Mouse (Mus musculus): ENCODE results near the gene Yrdc. TPM values are rescaled to one million over a fixed set of nuclear protein-coding genes. Genes with fewer than 3 reads are reported as not detected.

Yrdc gene
- polyA plus RNA-seq, 1 experiment from 2014 or later: 37.6 TPM

DNA sequence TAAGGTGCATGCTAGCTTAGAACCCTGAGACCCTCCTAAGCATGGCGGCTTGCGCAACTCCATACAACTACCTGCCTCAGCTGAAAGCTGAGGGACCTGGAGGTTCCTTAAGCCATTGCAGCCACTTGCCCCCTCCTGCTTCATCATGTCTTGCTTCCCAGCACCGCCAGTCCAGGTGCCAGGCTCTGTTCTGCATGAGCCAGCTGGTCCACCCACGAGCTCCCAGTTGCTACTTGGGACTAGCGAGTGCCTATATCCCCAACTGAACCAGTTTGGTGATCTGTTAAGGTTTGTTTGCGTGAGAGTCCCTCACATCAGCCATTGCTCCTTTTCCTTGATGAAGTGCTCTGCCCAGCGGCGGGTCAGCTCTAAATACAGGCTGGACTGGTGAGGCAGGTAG, 5.8 kb downstream of the Yrdc start:
- H3K27ac ChIP-seq (replicated peaks): no peak overlapping the region
- no peak overlapping the region for H3K9ac ChIP-seq
- H3K4me3 ChIP-seq (replicated peaks): no peak overlapping the region
- ATAC-seq (ENCODE audit: insufficient number of reproducible peaks, low FRiP score, low TSS enrichment, low read depth): no peak
- WGBS: 95% methylated on average over 8 of the region's 8 CpGs
- no peaks in the 10 kb centered on the region for H3K9me3 ChIP-seq (replicated peaks)
- no peak overlapping the region for H3K4me2 ChIP-seq (replicated peaks)
- peaks cover 20% of the 10 kb centered on the region for H3K4me1 ChIP-seq
- peaks cover 8% of the 10 kb centered on the region for H3K27me3 ChIP-seq
- peaks cover 43% of the 10 kb centered on the region for H3K36me3 ChIP-seq

DNA sequence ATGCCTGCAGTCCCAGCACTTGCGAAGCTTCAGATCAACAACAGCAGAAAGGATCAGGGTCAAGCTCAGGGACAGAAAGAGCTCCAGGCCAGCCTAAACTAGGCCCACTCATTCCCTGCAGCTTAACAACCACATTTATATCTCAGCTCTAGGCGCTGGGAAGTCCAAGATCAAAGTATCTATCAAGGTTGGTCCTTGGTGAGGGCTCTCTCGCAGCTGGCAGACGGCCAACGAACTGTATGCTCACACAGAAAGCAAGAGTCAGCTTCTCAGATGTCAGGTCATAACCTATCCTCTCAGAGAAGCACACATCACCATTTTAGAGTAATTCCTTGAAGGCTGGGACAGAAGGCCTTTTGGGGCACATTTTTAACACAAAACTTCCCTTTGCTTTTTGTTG, 7.9 kb downstream of the Yrdc start:
- 55% methylated on average over 5 of the region's 5 CpGs for WGBS
- H3K36me3 ChIP-seq: peaks cover 37% of the 10 kb centered on the region

GRCm38 (mm10) chr4:124860446-124860845, 10.0 kb downstream of the Yrdc start:
- Histone ChIP-seq H3K36me3 (peaks cover 18% of the 10 kb centered on the region), H3K27me3 (peaks cover 28% of the 10 kb centered on the region), H3K9me3 (replicated peaks) (no peaks in the 10 kb centered on the region), H3K9ac (no peak overlapping the region), H3K27ac (replicated peaks) (no peak overlapping the region), H3K4me1 (peaks cover 18% of the 10 kb centered on the region), H3K4me3 (replicated peaks) (no peak overlapping the region), H3K4me2 (replicated peaks) (no peak overlapping the region)
- ATAC-seq (ENCODE audit: insufficient number of reproducible peaks, low FRiP score, low TSS enrichment, low read depth): no peak
- WGBS: 8% methylated on average over 7 of the region's 7 CpGs

More for the DNA sequence above, 7.9 kb downstream of the Yrdc start:
- Histone ChIP-seq H3K4me3 (replicated peaks) (no peak overlapping the region), H3K4me2 (replicated peaks) (no peak overlapping the region), H3K9ac (no peak overlapping the region), H3K27me3 (peaks cover 24% of the 10 kb centered on the region), H3K9me3 (replicated peaks) (no peaks in the 10 kb centered on the region), H3K4me1 (peaks cover 18% of the 10 kb centered on the region), H3K27ac (replicated peaks) (no peak overlapping the region)
- ATAC-seq (ENCODE audit: insufficient number of reproducible peaks, low FRiP score, low TSS enrichment, low read depth): no peak

DNA sequence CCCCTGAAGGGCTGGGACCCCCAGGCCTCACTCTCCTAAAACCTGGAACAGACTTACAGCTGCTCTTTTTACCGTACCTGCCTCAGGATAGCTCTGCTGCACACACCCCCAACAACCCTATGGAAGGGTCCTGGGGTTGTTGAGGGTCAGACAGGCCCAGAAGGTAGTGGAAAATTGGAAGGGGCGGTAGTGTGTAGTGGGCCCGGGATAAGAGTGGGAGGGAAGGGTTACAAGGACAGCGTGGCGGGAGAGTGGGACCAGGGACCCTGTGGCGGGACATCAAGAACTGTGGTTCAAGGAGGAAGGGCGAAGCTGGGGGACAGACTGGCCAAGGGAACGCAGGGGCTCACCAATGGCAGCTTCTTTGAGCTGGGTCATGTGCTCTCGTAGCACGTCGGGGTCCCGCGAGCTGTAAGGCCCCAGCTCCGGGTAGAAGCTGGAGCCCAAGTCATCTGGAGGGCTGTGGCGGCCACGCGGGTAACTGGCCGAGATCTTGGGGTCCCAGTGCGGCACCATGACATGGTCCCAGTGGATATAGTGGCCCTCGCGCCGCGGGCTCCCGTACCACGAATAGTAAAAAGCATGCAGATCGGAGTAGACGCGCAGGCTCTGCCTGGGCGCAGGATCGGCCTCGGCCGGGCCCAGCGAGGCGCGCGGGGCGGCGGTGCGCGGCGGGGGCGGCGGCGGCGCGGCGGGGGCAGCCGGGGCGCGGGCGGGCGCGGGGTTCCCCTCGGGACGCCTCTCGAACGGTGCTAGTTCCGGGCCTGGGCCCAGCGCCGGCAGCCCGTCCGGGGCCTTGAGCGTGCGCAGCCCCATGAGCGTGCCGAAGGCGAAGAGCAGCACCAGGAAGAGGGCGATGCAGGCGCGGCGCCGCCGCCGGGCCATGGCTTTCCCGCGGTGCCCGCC, 11.1 kb downstream of the Yrdc start, which contains the start of gene Maneal:
Maneal (minus strand) TSS at position 889 of the 906 bp plus-strand sequence.
- peak within 1 kb of the TSS; percentile 53 for H3K4me3 ChIP-seq (replicated peaks)
- no peak for ATAC-seq (ENCODE audit: insufficient number of reproducible peaks, low FRiP score, low TSS enrichment, low read depth)
- peak within 1 kb of the TSS; percentile 83 for H3K4me2 ChIP-seq (replicated peaks)
- H3K36me3 ChIP-seq: peaks cover 8% of the 10 kb centered on the region; the same call in 1 of the 2 replicates
- no peak within 1 kb of the TSS for H3K27ac ChIP-seq (replicated peaks)
- H3K27me3 ChIP-seq: peaks cover 28% of the 10 kb centered on the region
- WGBS: 2% methylated on average over 77 of the region's 77 CpGs
- H3K9ac ChIP-seq: peak within 1 kb of the TSS; percentile 35; the same call in 1 of the 2 replicates
- H3K9me3 ChIP-seq (replicated peaks): no peaks in the 10 kb centered on the region
- H3K4me1 ChIP-seq: peaks cover 18% of the 10 kb centered on the region

DNA sequence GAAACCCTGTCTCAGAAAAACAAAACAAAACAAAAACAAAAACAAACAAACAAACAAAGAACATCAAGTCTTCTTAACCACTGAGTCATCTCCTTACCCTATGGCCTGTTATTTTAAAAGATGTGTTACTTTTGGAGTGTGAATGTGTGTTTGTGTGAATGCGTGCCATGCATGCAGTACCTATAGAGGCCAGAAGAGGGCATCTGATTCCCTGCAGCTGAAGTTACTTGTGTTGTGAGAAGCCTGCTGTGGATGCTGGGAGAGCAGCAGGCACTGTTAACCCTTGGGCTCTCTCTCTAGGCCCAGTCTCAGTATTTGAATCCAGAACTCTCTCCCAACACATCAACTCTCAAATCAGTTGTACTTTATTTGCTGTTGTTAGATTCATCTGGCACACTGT, 22.2 kb downstream of the Yrdc start:
- WGBS: 87% methylated on average over 1 of the region's 1 CpGs
- H3K4me2 ChIP-seq (replicated peaks): no peak overlapping the region
- no peak overlapping the region for H3K27ac ChIP-seq (replicated peaks)
- no peaks in the 10 kb centered on the region for H3K27me3 ChIP-seq
- H3K9me3 ChIP-seq (replicated peaks): no peaks in the 10 kb centered on the region
- H3K36me3 ChIP-seq: no peaks in the 10 kb centered on the region
- no peaks in the 10 kb centered on the region for H3K4me1 ChIP-seq
- no peak overlapping the region for H3K9ac ChIP-seq
- ATAC-seq (ENCODE audit: insufficient number of reproducible peaks, low FRiP score, low TSS enrichment, low read depth): no peak
- no peak overlapping the region for H3K4me3 ChIP-seq (replicated peaks)

- WGBS: 3% methylated on average over 11 of the region's 11 CpGs
- peaks cover 10% of the 10 kb centered on the region for H3K4me1 ChIP-seq
- H3K36me3 ChIP-seq: no peaks in the 10 kb centered on the region
- H3K4me2 ChIP-seq (replicated peaks): peak within 1 kb of the TSS; percentile 60
- ATAC-seq (ENCODE audit: insufficient number of reproducible peaks, low FRiP score, low TSS enrichment, low read depth): no peak
- H3K27me3 ChIP-seq: peaks cover 57% of the 10 kb centered on the region
- no peak within 1 kb of the TSS for H3K27ac ChIP-seq (replicated peaks)
- 0 out of 2 replicates have a peak within 1 kb of the TSS, but pooled peaks have one; percentile 18 for H3K9ac ChIP-seq
- no peaks in the 10 kb centered on the region for H3K9me3 ChIP-seq (replicated peaks)
- H3K4me3 ChIP-seq (replicated peaks): peak within 1 kb of the TSS; percentile 36
These were observed 30.1 kb downstream of the Yrdc start, which contains the start of gene Epha10 for GRCm38 (mm10) chr4:124880599-124880998. Gene Epha10, plus strand, starts transcription at chr4:124880899.

GRCm38 (mm10) chr4:124881341-124881908, 30.9 kb downstream of the Yrdc start:
- H3K4me2 ChIP-seq (replicated peaks): peak overlapping the region; percentile 60
- peaks cover 10% of the 10 kb centered on the region for H3K4me1 ChIP-seq
- ATAC-seq (ENCODE audit: insufficient number of reproducible peaks, low FRiP score, low TSS enrichment, low read depth): peak; percentile 56; the same call in 1 of the 2 replicates
- under 1% methylated on average over 37 of the region's 37 CpGs for WGBS
- H3K27me3 ChIP-seq: peaks cover 63% of the 10 kb centered on the region
- H3K9ac ChIP-seq: 0 out of 2 replicates have a peak overlapping the region, but pooled peaks have one; percentile 18
- no peaks in the 10 kb centered on the region for H3K9me3 ChIP-seq (replicated peaks)
- peak overlapping the region; percentile 36 for H3K4me3 ChIP-seq (replicated peaks)
- H3K27ac ChIP-seq (replicated peaks): no peak overlapping the region
- H3K36me3 ChIP-seq: no peaks in the 10 kb centered on the region

GRCm38 (mm10) chr4:124882151-124882729, 31.8 kb downstream of the Yrdc start:
- no peak overlapping the region for H3K27ac ChIP-seq (replicated peaks)
- H3K4me1 ChIP-seq: peaks cover 10% of the 10 kb centered on the region
- 0 out of 2 replicates have a peak, but pooled peaks have one; percentile 9 for ATAC-seq (ENCODE audit: insufficient number of reproducible peaks, low FRiP score, low TSS enrichment, low read depth)
- no peaks in the 10 kb centered on the region for H3K9me3 ChIP-seq (replicated peaks)
- no peak overlapping the region for H3K9ac ChIP-seq
- H3K36me3 ChIP-seq: no peaks in the 10 kb centered on the region
- no peak overlapping the region for H3K4me3 ChIP-seq (replicated peaks)
- WGBS: under 1% methylated on average over 37 of the region's 37 CpGs
- H3K27me3 ChIP-seq: peaks cover 66% of the 10 kb centered on the region
- H3K4me2 ChIP-seq (replicated peaks): peak overlapping the region; percentile 60; the same call in 1 of the 2 replicates

DNA sequence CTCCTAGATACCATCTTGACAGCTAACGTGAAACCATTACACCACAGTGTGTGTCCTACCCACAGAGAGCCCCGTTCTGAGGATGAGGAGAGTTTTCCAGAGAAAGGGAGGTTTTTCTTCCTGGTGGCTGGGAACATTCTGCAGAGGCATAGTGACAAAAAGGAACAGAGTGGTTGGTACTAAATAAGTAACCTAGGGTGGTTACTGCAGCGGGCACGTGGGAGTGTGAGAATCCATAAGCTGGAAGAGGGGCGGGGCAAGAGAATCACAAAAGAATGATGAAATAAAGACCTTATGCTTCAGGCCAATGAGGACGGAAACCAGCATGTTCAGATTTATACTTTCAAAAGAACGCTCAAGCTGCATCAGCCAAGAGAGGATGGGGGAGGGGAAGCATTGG, 38.2 kb downstream of the Yrdc start:
- Histone ChIP-seq H3K4me3 (replicated peaks) (no peak overlapping the region), H3K4me2 (replicated peaks) (no peak overlapping the region), H3K4me1 (no peaks in the 10 kb centered on the region), H3K36me3 (no peaks in the 10 kb centered on the region), H3K27me3 (peaks cover 70% of the 10 kb centered on the region), H3K9ac (no peak overlapping the region), H3K9me3 (replicated peaks) (no peaks in the 10 kb centered on the region), H3K27ac (replicated peaks) (no peak overlapping the region)
- ATAC-seq (ENCODE audit: insufficient number of reproducible peaks, low FRiP score, low TSS enrichment, low read depth): no peak
- WGBS: 65% methylated on average over 7 of the region's 7 CpGs

DNA sequence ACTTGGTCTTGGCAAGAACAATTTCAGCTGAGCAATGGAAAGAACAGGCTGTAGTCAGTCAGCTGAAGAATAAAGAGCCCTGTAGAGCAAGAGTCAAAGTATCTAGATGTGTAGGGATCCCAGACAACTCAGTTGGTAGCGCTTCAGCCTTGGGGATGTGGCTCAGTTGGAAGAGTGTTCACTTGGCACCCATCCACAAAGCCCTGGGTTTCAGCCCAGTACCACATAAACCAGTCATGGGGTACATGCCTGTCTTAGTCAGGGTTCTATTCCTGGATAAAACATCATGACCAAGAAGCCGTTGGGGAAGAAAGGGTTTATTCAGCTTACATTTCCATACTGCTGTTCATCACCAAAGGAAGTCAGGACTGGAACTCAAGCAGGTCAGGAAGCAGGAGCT, 39.5 kb downstream of the Yrdc start:
- Histone ChIP-seq H3K4me3 (replicated peaks) (no peak overlapping the region), H3K9ac (no peak overlapping the region), H3K36me3 (no peaks in the 10 kb centered on the region), H3K4me1 (peaks cover 6% of the 10 kb centered on the region), H3K4me2 (replicated peaks) (no peak overlapping the region), H3K27me3 (peaks cover 72% of the 10 kb centered on the region), H3K27ac (replicated peaks) (no peak overlapping the region), H3K9me3 (replicated peaks) (no peaks in the 10 kb centered on the region)
- WGBS: 86% methylated on average over 2 of the region's 2 CpGs
- no peak for ATAC-seq (ENCODE audit: insufficient number of reproducible peaks, low FRiP score, low TSS enrichment, low read depth)

DNA sequence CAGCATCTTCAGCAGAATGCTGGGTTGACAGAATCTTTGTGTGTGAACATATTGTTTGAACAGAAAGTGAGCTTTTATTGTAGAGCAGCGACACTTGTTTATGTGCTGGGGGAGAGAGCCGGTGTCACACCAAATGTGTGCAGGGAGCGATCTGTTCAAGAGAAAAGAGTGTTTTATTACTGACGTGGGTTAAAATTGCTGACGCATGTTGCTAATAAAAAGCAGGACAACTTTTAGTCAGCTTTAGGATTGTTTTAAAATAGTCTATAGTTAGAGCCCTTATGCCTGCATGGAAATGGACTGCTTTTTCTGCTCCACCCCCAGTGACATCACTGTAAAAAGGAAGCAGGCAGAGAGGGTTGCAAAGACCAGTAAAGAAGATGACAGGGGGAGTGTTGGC, 40.4 kb downstream of the Yrdc start:
- Histone ChIP-seq H3K27me3 (peaks cover 74% of the 10 kb centered on the region), H3K9ac (no peak overlapping the region), H3K4me3 (replicated peaks) (no peak overlapping the region), H3K4me1 (peaks cover 10% of the 10 kb centered on the region), H3K27ac (replicated peaks) (no peak overlapping the region), H3K4me2 (replicated peaks) (no peak overlapping the region), H3K36me3 (no peaks in the 10 kb centered on the region), H3K9me3 (replicated peaks) (no peaks in the 10 kb centered on the region)
- no peak for ATAC-seq (ENCODE audit: insufficient number of reproducible peaks, low FRiP score, low TSS enrichment, low read depth)
- WGBS: 63% methylated on average over 5 of the region's 5 CpGs
